Comparison of ENCODE assay signal across 17 mouse cellular contexts in the genomic region with DNA sequence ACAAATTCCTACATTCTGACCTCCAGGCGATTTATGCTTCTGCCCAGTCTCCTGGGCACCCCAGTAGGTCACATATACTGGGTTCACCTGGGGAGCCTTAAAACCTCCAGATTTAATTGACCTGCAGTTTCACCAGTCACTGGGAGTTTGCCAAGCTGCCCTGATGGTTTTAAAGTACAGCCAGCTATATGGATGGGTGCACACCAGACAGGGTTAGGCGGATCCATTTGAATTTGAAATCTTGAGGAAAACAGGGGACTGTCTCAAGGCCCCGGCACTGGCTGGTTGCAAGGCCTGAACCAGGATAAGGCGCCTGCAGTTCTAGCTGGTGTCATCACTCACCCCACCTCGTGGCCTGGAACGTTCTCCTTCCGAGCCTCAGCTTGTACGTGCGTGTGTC. TPM values are rescaled to one million over a fixed set of nuclear protein-coding genes. Genes with fewer than 3 reads are reported as not detected.
A peak's percentile ranks its signal among the peaks of the same experiment; 100 is the strongest.
DNase-seq lines count a peak whose midpoint lies in the region; ATAC-seq and TF ChIP-seq lines count a peak whose summit lies in the region.
"Had no signal": no experiment of that assay in that cellular context is flagged by ENCODE, and none has a peak within 500 bp of the region (broad histone marks: within the 10 kb centered on the region; RNA-seq: fewer than 3 reads in every experiment).

No protein-coding gene starts in this region.

- H3K9ac ChIP-seq in hindbrain, postnatal 0 days (replicated peaks; ENCODE audit: low read length) = no peak overlapping the region
- no peak overlapping the region for H3K9ac ChIP-seq in hindbrain, embryonic 11.5 days (ENCODE audit: low read depth, low read length)
- no peak overlapping the region for H3K9ac ChIP-seq in kidney, embryonic 16.5 days (replicated peaks; ENCODE audit: low read length)
- H3K9ac ChIP-seq in limb, embryonic 13.5 days = 0 out of 2 replicates have a peak overlapping the region, but pooled peaks have one; percentile 19
- H3K9ac ChIP-seq: heart, embryonic 13.5 days; liver, embryonic 15.5 days; neural tube, embryonic 12.5 days had no signal

- TF ChIP-seq CTCF in hindbrain, postnatal 0 days (IDR thresholded peaks at IDR 0.05; ENCODE audit: low read depth) = no peak

- no peak overlapping the region for H3K4me2 ChIP-seq in hindbrain, postnatal 0 days (ENCODE audit: low read depth, low read length)
- H3K4me2 ChIP-seq in hindbrain, embryonic 11.5 days (replicated peaks; ENCODE audit: low read depth, low read length) = no peak overlapping the region
- no peak overlapping the region for H3K4me2 ChIP-seq in kidney, embryonic 16.5 days (replicated peaks; ENCODE audit: low read depth, low read length)
- no peak overlapping the region for H3K4me2 ChIP-seq in limb, embryonic 13.5 days (replicated peaks)
- H3K4me2 ChIP-seq: heart, embryonic 13.5 days; limb, embryonic 12.5 days; liver, embryonic 15.5 days; neural tube, embryonic 12.5 days had no signal

- DNase-seq in hindbrain, postnatal 0 days (ENCODE audit: low spot score) = no peak
- no peak for DNase-seq in hindbrain, embryonic 11.5 days (ENCODE audit: low spot score)
- no peak for DNase-seq in embryonic facial prominence, embryonic 10.5 days (ENCODE audit: low spot score)
- DNase-seq in thymus, postnatal 10 days (ENCODE audit: low spot score in 2 of 2) = no peak
- DNase-seq in B cell, adult 2 months = no peak
- DNase-seq: cerebellum, postnatal 14 days; embryo, embryonic 11 days; heart, postnatal 36 days had no signal

- H3K27ac ChIP-seq in hindbrain, postnatal 0 days = peak overlapping the region; percentile 54; the same call in 1 of the 2 replicates
- no peak overlapping the region for H3K27ac ChIP-seq in hindbrain, embryonic 11.5 days (ENCODE audit: low read depth, low read length)
- peak overlapping the region; percentile 66; the same call in 1 of the 2 replicates for H3K27ac ChIP-seq in embryonic facial prominence, embryonic 10.5 days (replicated peaks)
- peak overlapping the region; percentile 71 for H3K27ac ChIP-seq in kidney, embryonic 16.5 days (ENCODE audit: low read length)
- H3K27ac ChIP-seq in limb, embryonic 13.5 days = 0 out of 2 replicates have a peak overlapping the region, but pooled peaks have one; percentile 33
- H3K27ac ChIP-seq: heart, embryonic 13.5 days; liver, embryonic 15.5 days; neural tube, embryonic 12.5 days had no signal

- 59% methylated on average over 9 of the region's 9 CpGs for WGBS in hindbrain, postnatal 0 days
- 75% methylated on average over 9 of the region's 9 CpGs for WGBS in hindbrain, embryonic 11.5 days
- 79% methylated on average over 9 of the region's 9 CpGs for WGBS in embryonic facial prominence, embryonic 10.5 days
- 25% methylated on average over 9 of the region's 9 CpGs for WGBS in kidney, embryonic 16.5 days
- 60% methylated on average over 9 of the region's 9 CpGs for WGBS in limb, embryonic 13.5 days

- H3K27me3 ChIP-seq in hindbrain, postnatal 0 days (ENCODE audit: insufficient read depth, low read length) = no peaks in the 10 kb centered on the region
- H3K27me3 ChIP-seq in hindbrain, embryonic 11.5 days (ENCODE audit: control insufficient read depth, insufficient read depth, low read length) = no peaks in the 10 kb centered on the region
- H3K27me3 ChIP-seq in embryonic facial prominence, embryonic 10.5 days (replicated peaks; ENCODE audit: low read depth, poor library complexity, severe bottlenecking) = peaks cover 15% of the 10 kb centered on the region
- H3K27me3 ChIP-seq in kidney, embryonic 16.5 days (ENCODE audit: insufficient read depth, low read length) = no peaks in the 10 kb centered on the region
- peaks cover 3% of the 10 kb centered on the region; the same call in 1 of the 2 replicates for H3K27me3 ChIP-seq in limb, embryonic 13.5 days
- H3K27me3 ChIP-seq: limb, embryonic 12.5 days; liver, embryonic 15.5 days; neural tube, embryonic 12.5 days had no signal

- H3K4me1 ChIP-seq in hindbrain, postnatal 0 days (ENCODE audit: insufficient read depth, low read length) = peaks cover 29% of the 10 kb centered on the region
- H3K4me1 ChIP-seq in hindbrain, embryonic 11.5 days (replicated peaks; ENCODE audit: control insufficient read depth, insufficient read depth, low read length) = peaks cover 9% of the 10 kb centered on the region
- H3K4me1 ChIP-seq in embryonic facial prominence, embryonic 10.5 days = peaks cover 79% of the 10 kb centered on the region
- H3K4me1 ChIP-seq in kidney, embryonic 16.5 days (ENCODE audit: insufficient read depth, low read length) = peaks cover 61% of the 10 kb centered on the region
- H3K4me1 ChIP-seq in limb, embryonic 13.5 days = peaks cover 67% of the 10 kb centered on the region

- no peak for ATAC-seq in hindbrain, postnatal 0 days
- ATAC-seq in hindbrain, embryonic 11.5 days (ENCODE audit: low FRiP score) = no peak
- peak; percentile 66 for ATAC-seq in kidney, embryonic 16.5 days (ENCODE audit: low FRiP score, low TSS enrichment)
- no peak for ATAC-seq in limb, embryonic 13.5 days (ENCODE audit: low FRiP score, low read depth)
- ATAC-seq in granulocyte monocyte progenitor cell, adult 5-6 weeks (replicated peaks; ENCODE audit: poor library complexity, severe bottlenecking) = no peak
- ATAC-seq: forebrain, embryonic 14.5 days; lung, postnatal 0 days had no signal

- no peak overlapping the region for H3K4me3 ChIP-seq in hindbrain, postnatal 0 days (ENCODE audit: low read length)
- H3K4me3 ChIP-seq in hindbrain, embryonic 11.5 days (ENCODE audit: low read depth, low read length) = no peak overlapping the region
- no peak overlapping the region for H3K4me3 ChIP-seq in embryonic facial prominence, embryonic 10.5 days
- H3K4me3 ChIP-seq in kidney, embryonic 16.5 days (ENCODE audit: low read length) = no peak overlapping the region
- no peak overlapping the region for H3K4me3 ChIP-seq in limb, embryonic 13.5 days
- H3K4me3 ChIP-seq: heart, embryonic 13.5 days; limb, embryonic 12.5 days; liver, embryonic 15.5 days; neural tube, embryonic 12.5 days had no signal

- H3K36me3 ChIP-seq in hindbrain, postnatal 0 days (ENCODE audit: insufficient read depth, low read length) = no peaks in the 10 kb centered on the region
- no peaks in the 10 kb centered on the region for H3K36me3 ChIP-seq in hindbrain, embryonic 11.5 days (ENCODE audit: control insufficient read depth, insufficient read depth, low read length)
- H3K36me3 ChIP-seq in embryonic facial prominence, embryonic 10.5 days (replicated peaks) = no peaks in the 10 kb centered on the region
- H3K36me3 ChIP-seq in kidney, embryonic 16.5 days (ENCODE audit: insufficient read depth, low read length) = no peaks in the 10 kb centered on the region
- no peaks in the 10 kb centered on the region for H3K36me3 ChIP-seq in limb, embryonic 13.5 days
- H3K36me3 ChIP-seq: heart, embryonic 13.5 days; limb, embryonic 12.5 days; liver, embryonic 15.5 days; neural tube, embryonic 12.5 days had no signal

- H3K9me3 ChIP-seq in hindbrain, postnatal 0 days (ENCODE audit: low read length) = no peaks in the 10 kb centered on the region
- H3K9me3 ChIP-seq in hindbrain, embryonic 11.5 days (ENCODE audit: control insufficient read depth, low read length) = no peaks in the 10 kb centered on the region
- H3K9me3 ChIP-seq in embryonic facial prominence, embryonic 10.5 days = no peaks in the 10 kb centered on the region
- no peaks in the 10 kb centered on the region for H3K9me3 ChIP-seq in kidney, embryonic 16.5 days (ENCODE audit: low read length)
- no peaks in the 10 kb centered on the region for H3K9me3 ChIP-seq in limb, embryonic 13.5 days
- H3K9me3 ChIP-seq: heart, embryonic 13.5 days; limb, embryonic 12.5 days; liver, embryonic 15.5 days; neural tube, embryonic 12.5 days had no signal

RNA-seq across cellular contexts. Expression of a gene that starts 52.7 kb away (rescaled TPM):
- total RNA-seq in hindbrain, postnatal 0 days (2014; rRNA removed) = 66.4 and 69.3 TPM in 2 replicates
- polyA plus RNA-seq in hindbrain, postnatal 0 days (2015; fragmentation: Nextera tagmentation; extraction: Ambion mirVana) = 17.3 and 17.4 TPM in 2 replicates
- polyA plus RNA-seq in hindbrain, embryonic 11.5 days (2014; fragmentation: Nextera tagmentation; extraction: Ambion mirVana) = 11.5 and 11.6 TPM in 2 replicates
- 15.8 and 16.3 TPM in 2 replicates for polyA plus RNA-seq in embryonic facial prominence, embryonic 10.5 days (2016; fragmentation: Nextera tagmentation; extraction: Ambion mirVana)
- polyA plus RNA-seq in kidney, embryonic 16.5 days (2015; fragmentation: Nextera tagmentation; extraction: Ambion mirVana) = 11.0 and 11.4 TPM in 2 replicates
- polyA plus RNA-seq in limb, embryonic 13.5 days (2015; fragmentation: Nextera tagmentation; extraction: Ambion mirVana) = 10.7 and 12.4 TPM in 2 replicates
- 1.9 and 2.6 TPM in 2 replicates for total RNA-seq in granulocyte monocyte progenitor cell, adult 5-6 weeks (2014; fragmentation: Nextera tagmentation)
- 1.9 and 4.7 TPM in 2 replicates for total RNA-seq in granulocyte monocyte progenitor cell, adult 5-6 weeks (2017)
